Mouse (Mus musculus) thymus, adult 2 months (tissue): ENCODE data around the gene Sltm. TPM values are rescaled to one million over a fixed set of nuclear protein-coding genes. Genes with fewer than 3 reads are reported as not detected.

Experiments used
- DNase-seq: peaks from one replicate; pipeline ENCODE4 v3.0.0; 2021
- H3K27ac ChIP-seq: fragments of 200-500 bp; 2 replicates; pipeline ENCODE4 v1.5.1; 2012; ENCODE audit warnings: low read length, control low read depth; ENCODE audit not compliant: control insufficient read depth, insufficient read depth
- H3K27me3 ChIP-seq: fragments of 200-500 bp; 2 replicates; pipeline ENCODE4 v1.6.1; 2012; ENCODE audit warnings: mild to moderate bottlenecking, low read length, moderate library complexity, mixed read lengths; ENCODE audit not compliant: control insufficient read depth, insufficient read depth
- H3K36me3 ChIP-seq: fragments of 200-500 bp; 2 replicates; pipeline ENCODE4 v1.6.1; 2012; ENCODE audit warnings: mild to moderate bottlenecking, low read length, moderate library complexity; ENCODE audit not compliant: control insufficient read depth, insufficient read depth
- H3K4me1 ChIP-seq: fragments of 200-500 bp; replicated peaks from 2 replicates; pipeline ENCODE4 v1.6.1; 2012; ENCODE audit warnings: low read length; ENCODE audit not compliant: control insufficient read depth, insufficient read depth
- H3K4me3 ChIP-seq: fragments of 200-500 bp; 2 replicates; pipeline ENCODE4 v1.5.1; 2012; ENCODE audit warnings: mild to moderate bottlenecking, low read length, control low read depth, moderate library complexity; ENCODE audit not compliant: control insufficient read depth, insufficient read depth
- CTCF ChIP-seq: fragments of 200-500 bp; IDR thresholded peaks from 2 replicates; pipeline ENCODE4 v1.5.1; 2012; ENCODE audit warnings: mild to moderate bottlenecking, control low read depth, low read length, moderate library complexity, borderline replicate concordance; ENCODE audit not compliant: control insufficient read depth, poor library complexity, insufficient read depth; ENCODE audit errors: extremely low read depth
- POLR2A ChIP-seq: fragments of 200-500 bp; IDR thresholded peaks from 2 replicates; pipeline ENCODE4 v1.6.1; 2012; ENCODE audit warnings: mild to moderate bottlenecking, low read length, control low read depth, moderate library complexity; ENCODE audit not compliant: control insufficient read depth, poor library complexity, insufficient read depth; ENCODE audit errors: extremely low read depth
- WGBS: fragments of 180-500 bp; shearing (Covaris S2); methylation state at CpG from one replicate; pipeline ENCODE4 v1.1.7; 2018; 5-methylcytosine and 5-hydroxymethylcytosine counted together
- polyA plus RNA-seq: library from polyadenylated mRNA; depleted of rRNA; stranded (reverse); fragments of >200 nt; gene quantifications from 2 replicates; pipeline ENCODE4 v1.2.3, GENCODE M21; 2012

The Sltm gene
- polyA plus RNA-seq, 1 experiment, result 15.7 TPM

DNA sequence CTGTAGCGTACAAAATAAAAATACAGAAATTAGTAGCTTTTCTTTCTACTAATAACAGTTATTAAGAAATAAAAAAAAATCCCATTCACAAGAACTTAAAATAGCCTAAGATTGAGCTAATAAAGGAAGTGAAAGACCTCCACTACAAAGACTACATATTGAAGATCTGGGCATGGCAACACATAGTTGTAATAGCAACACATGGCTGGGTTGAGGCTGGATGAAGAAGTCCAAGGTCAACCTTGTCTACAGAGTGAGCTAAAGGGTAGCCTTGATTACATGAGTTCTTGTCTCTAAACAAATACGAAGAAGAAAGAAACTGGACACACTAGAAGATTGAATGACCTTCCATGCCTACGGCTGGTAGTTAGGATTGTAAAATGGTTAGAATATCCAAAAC, 18.7 kb upstream of the Sltm start:
- H3K4me3 ChIP-seq, result no peak overlapping the region
- H3K27ac ChIP-seq, result no peak overlapping the region
- no peak for DNase-seq
- WGBS, result 95% methylated on average over 3 of the region's 3 CpGs
- H3K36me3 ChIP-seq, result no peaks in the 10 kb centered on the region
- H3K27me3 ChIP-seq, result no peaks in the 10 kb centered on the region
- TF ChIP-seq POLR2A (no peak), CTCF (no peak)
- no peaks in the 10 kb centered on the region for H3K4me1 ChIP-seq

DNA sequence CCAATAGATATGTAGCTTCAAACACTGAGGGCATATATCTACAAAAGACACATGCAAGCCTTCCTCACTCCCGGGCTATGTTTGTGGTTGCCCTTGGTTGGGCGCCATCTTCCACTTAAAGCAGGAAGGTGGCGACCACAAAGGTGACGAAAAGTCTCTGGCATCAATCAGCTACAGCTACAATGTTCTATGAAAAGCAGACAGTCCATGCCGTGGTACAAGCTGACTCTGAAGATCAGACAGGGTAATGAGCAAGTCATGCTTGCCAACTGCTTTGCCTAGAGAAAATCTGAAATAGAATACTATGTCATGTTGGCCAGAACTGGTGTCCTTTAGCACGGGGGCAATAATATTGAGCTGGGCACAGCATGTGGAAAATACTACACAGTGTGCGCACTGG, 18.2 kb upstream of the Sltm start:
- H3K27ac ChIP-seq, result no peak overlapping the region
- no peak for TF ChIP-seq POLR2A
- TF ChIP-seq CTCF, result no peak
- peak; percentile 17 for DNase-seq

GRCm38 (mm10) chr9:70533328-70533727, 9.2 kb upstream of the Sltm start:
- Histone ChIP-seq H3K27me3 (no peaks in the 10 kb centered on the region), H3K36me3 (no peaks in the 10 kb centered on the region), H3K4me1 (no peaks in the 10 kb centered on the region), H3K4me3 (no peak overlapping the region), H3K27ac (no peak overlapping the region)
- 93% methylated on average over 3 of the region's 3 CpGs for WGBS
- TF ChIP-seq CTCF (no peak), POLR2A (no peak)
- DNase-seq, result no peak

More for the DNA sequence above, 18.2 kb upstream of the Sltm start:
- Histone ChIP-seq H3K27me3 (no peaks in the 10 kb centered on the region), H3K4me3 (no peak overlapping the region), H3K4me1 (no peaks in the 10 kb centered on the region), H3K36me3 (no peaks in the 10 kb centered on the region)
- 26% methylated on average over 7 of the region's 7 CpGs for WGBS

GRCm38 (mm10) chr9:70541584-70541983, 970 bp upstream of the Sltm start:
- H3K27me3 ChIP-seq, result no peaks in the 10 kb centered on the region
- no peak overlapping the region for H3K4me3 ChIP-seq
- DNase-seq, result no peak
- no peak overlapping the region for H3K27ac ChIP-seq
- no peaks in the 10 kb centered on the region for H3K4me1 ChIP-seq
- TF ChIP-seq CTCF, result no peak
- TF ChIP-seq POLR2A, result no peak
- 30% methylated on average over 6 of the region's 6 CpGs for WGBS
- no peaks in the 10 kb centered on the region for H3K36me3 ChIP-seq

GRCm38 (mm10) chr9:70543048-70543880, 710 bp downstream of the Sltm start:
- TF ChIP-seq CTCF (peak; percentile 13; the same call in 1 of the 2 replicates), POLR2A (no peak)

GRCm38 (mm10) chr9:70543985-70544384, 1.4 kb downstream of the Sltm start:
- Histone ChIP-seq H3K27ac (no peak overlapping the region), H3K27me3 (no peaks in the 10 kb centered on the region), H3K36me3 (peaks cover 7% of the 10 kb centered on the region), H3K4me1 (no peaks in the 10 kb centered on the region), H3K4me3 (no peak overlapping the region)
- 76% methylated on average over 5 of the region's 5 CpGs for WGBS
- no peak for DNase-seq
- no peak for TF ChIP-seq POLR2A

More at GRCm38 (mm10) chr9:70543048-70543880, 710 bp downstream of the Sltm start:
- H3K27ac ChIP-seq, result peak overlapping the region; percentile 80
- WGBS, result 1% methylated on average over 58 of the region's 64 CpGs
- peak; percentile 68 for DNase-seq
- peak overlapping the region; percentile 82 for H3K4me3 ChIP-seq
- H3K27me3 ChIP-seq, result no peaks in the 10 kb centered on the region
- peaks cover 4% of the 10 kb centered on the region; the same call in 1 of the 2 replicates for H3K36me3 ChIP-seq
- no peaks in the 10 kb centered on the region for H3K4me1 ChIP-seq
